Mouse (Mus musculus): ENCODE data around the gene Klf7. TPM values are rescaled to one million over a fixed set of nuclear protein-coding genes. Genes with fewer than 3 reads are reported as not detected.
A peak's percentile ranks its signal among the peaks of the same experiment; 100 is the strongest.

The Klf7 gene
- polyA plus RNA-seq, 1 experiment, result 4.2 TPM

- no peak overlapping the region for H3K4me3 ChIP-seq (ENCODE audit: insufficient read depth, poor library complexity, severe bottlenecking)
- TF ChIP-seq CEBPB (IDR thresholded peaks at IDR 0.05; ENCODE audit: low read depth) (no peak), FOSL1 (IDR thresholded peaks at IDR 0.05; ENCODE audit: insufficient read depth, low read length, poor library complexity, severe bottlenecking) (no peak), USF1 (IDR thresholded peaks at IDR 0.05; ENCODE audit: low read depth) (no peak), MYOD1 (IDR thresholded peaks at IDR 0.05; ENCODE audit: control insufficient read depth, insufficient read length, low read depth) (no peak)
- no peaks in the 10 kb centered on the region for H3K79me2 ChIP-seq (ENCODE audit: control insufficient read depth, insufficient read depth)
- no peaks in the 10 kb centered on the region for H3K79me3 ChIP-seq (ENCODE audit: low read depth)
- no peaks in the 10 kb centered on the region for H3K27me3 ChIP-seq (ENCODE audit: control insufficient read depth, insufficient read depth, insufficient read length)
- no peaks in the 10 kb centered on the region for H3K36me3 ChIP-seq (ENCODE audit: control insufficient read depth, insufficient read depth)
- H3ac ChIP-seq (ENCODE audit: control insufficient read depth, insufficient read length, low read depth), result no peak overlapping the region
These were observed 108.0 kb downstream of the Klf7 start for GRCm38 (mm10) chr1:64014091-64014490.

- Histone ChIP-seq H3ac (ENCODE audit: control insufficient read depth, insufficient read length, low read depth) (no peak overlapping the region), H3K36me3 (ENCODE audit: control insufficient read depth, insufficient read depth) (no peaks in the 10 kb centered on the region), H3K4me3 (ENCODE audit: insufficient read depth, poor library complexity, severe bottlenecking) (no peak overlapping the region), H3K27me3 (ENCODE audit: control insufficient read depth, insufficient read depth, insufficient read length) (no peaks in the 10 kb centered on the region), H3K79me2 (ENCODE audit: control insufficient read depth, insufficient read depth) (no peaks in the 10 kb centered on the region), H3K79me3 (ENCODE audit: low read depth) (no peaks in the 10 kb centered on the region)
- TF ChIP-seq FOSL1 (IDR thresholded peaks at IDR 0.05; ENCODE audit: insufficient read depth, low read length, poor library complexity, severe bottlenecking), result no peak
- TF ChIP-seq CTCF (IDR thresholded peaks at IDR 0.05; ENCODE audit: control insufficient read depth, insufficient read depth, insufficient read length), result no peak
- TF ChIP-seq MAX (IDR thresholded peaks at IDR 0.05), result no peak
- TF ChIP-seq CEBPB (IDR thresholded peaks at IDR 0.05; ENCODE audit: low read depth), result no peak
- TF ChIP-seq MYOD1 (IDR thresholded peaks at IDR 0.05; ENCODE audit: control insufficient read depth, insufficient read length, low read depth), result no peak
- no peak for TF ChIP-seq MYOG (IDR thresholded peaks at IDR 0.05; ENCODE audit: control insufficient read depth, extremely low read depth, insufficient read length)
- TF ChIP-seq USF1 (IDR thresholded peaks at IDR 0.05; ENCODE audit: low read depth), result no peak
These were observed 113.1 kb downstream of the Klf7 start for GRCm38 (mm10) chr1:64008994-64009393.

- H3K36me3 ChIP-seq (ENCODE audit: control insufficient read depth, insufficient read depth), result no peaks in the 10 kb centered on the region
- TF ChIP-seq MAX (IDR thresholded peaks at IDR 0.05), result no peak
- no peak for TF ChIP-seq USF1 (IDR thresholded peaks at IDR 0.05; ENCODE audit: low read depth)
- TF ChIP-seq CEBPB (IDR thresholded peaks at IDR 0.05; ENCODE audit: low read depth), result no peak
- no peak for TF ChIP-seq MYOD1 (IDR thresholded peaks at IDR 0.05; ENCODE audit: control insufficient read depth, insufficient read length, low read depth)
- no peak for TF ChIP-seq MYOG (IDR thresholded peaks at IDR 0.05; ENCODE audit: control insufficient read depth, extremely low read depth, insufficient read length)
- TF ChIP-seq CTCF (IDR thresholded peaks at IDR 0.05; ENCODE audit: control insufficient read depth, insufficient read depth, insufficient read length), result no peak
- TF ChIP-seq FOSL1 (IDR thresholded peaks at IDR 0.05; ENCODE audit: insufficient read depth, low read length, poor library complexity, severe bottlenecking), result no peak
These were observed 114.1 kb downstream of the Klf7 start for GRCm38 (mm10) chr1:64008031-64008430.

GRCm38 (mm10) chr1:64005194-64005593 lies 116.9 kb downstream of the Klf7 start:
- no peaks in the 10 kb centered on the region for H3K79me3 ChIP-seq (ENCODE audit: low read depth)
- H3K4me3 ChIP-seq (ENCODE audit: insufficient read depth, poor library complexity, severe bottlenecking), result no peak overlapping the region
- no peak overlapping the region for H3ac ChIP-seq (ENCODE audit: control insufficient read depth, insufficient read length, low read depth)
- TF ChIP-seq MAX (IDR thresholded peaks at IDR 0.05) (peak; percentile 91), CEBPB (IDR thresholded peaks at IDR 0.05; ENCODE audit: low read depth) (no peak)
- no peaks in the 10 kb centered on the region for H3K79me2 ChIP-seq (ENCODE audit: control insufficient read depth, insufficient read depth)
- H3K27me3 ChIP-seq (ENCODE audit: control insufficient read depth, insufficient read depth, insufficient read length), result no peaks in the 10 kb centered on the region
- no peaks in the 10 kb centered on the region for H3K36me3 ChIP-seq (ENCODE audit: control insufficient read depth, insufficient read depth)

More at GRCm38 (mm10) chr1:64008031-64008430, 114.1 kb downstream of the Klf7 start:
- H3K4me3 ChIP-seq (ENCODE audit: insufficient read depth, poor library complexity, severe bottlenecking), result no peak overlapping the region
- no peaks in the 10 kb centered on the region for H3K79me2 ChIP-seq (ENCODE audit: control insufficient read depth, insufficient read depth)
- H3K79me3 ChIP-seq (ENCODE audit: low read depth), result no peaks in the 10 kb centered on the region
- H3ac ChIP-seq (ENCODE audit: control insufficient read depth, insufficient read length, low read depth), result no peak overlapping the region
- H3K27me3 ChIP-seq (ENCODE audit: control insufficient read depth, insufficient read depth, insufficient read length), result no peaks in the 10 kb centered on the region

DNA sequence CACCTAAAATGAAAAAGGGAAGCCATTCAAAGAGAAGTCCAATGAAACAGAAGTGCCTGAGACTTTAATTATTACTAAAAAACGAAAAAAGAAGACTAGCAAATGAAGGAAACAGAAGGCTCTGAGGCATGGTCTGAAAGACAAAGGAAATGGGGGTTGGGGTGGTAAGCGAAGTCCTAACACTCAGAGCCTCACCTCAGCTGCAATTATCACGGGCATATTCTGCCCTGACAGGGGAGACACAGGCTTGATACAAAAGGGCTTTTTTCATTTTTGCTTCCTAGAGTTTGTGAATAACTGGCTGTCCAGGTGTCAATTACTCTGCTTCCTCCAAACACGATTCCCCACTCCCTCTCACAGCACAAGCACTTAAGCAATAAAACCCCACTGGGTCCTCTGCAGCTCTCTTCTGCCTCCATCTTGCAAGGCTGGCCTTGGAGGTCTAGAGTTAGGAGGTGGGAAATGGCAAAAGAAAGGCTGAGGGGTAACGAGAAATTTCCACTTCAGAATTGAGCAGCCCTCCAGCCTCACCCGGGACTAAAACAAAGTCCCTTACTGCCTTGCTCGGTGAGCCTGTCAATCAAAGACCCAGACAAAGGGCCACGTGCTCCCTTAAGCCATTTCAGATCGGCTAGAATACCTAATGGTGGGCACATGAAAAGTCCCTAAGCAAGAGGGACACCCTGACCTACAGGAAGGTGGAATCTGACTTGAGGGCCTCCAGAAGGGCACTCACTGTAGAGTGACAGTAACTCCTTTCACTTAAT lies 118.4 kb downstream of the Klf7 start:
- no peak overlapping the region for H3ac ChIP-seq (ENCODE audit: control insufficient read depth, insufficient read length, low read depth)
- no peak for TF ChIP-seq MYOD1 (IDR thresholded peaks at IDR 0.05; ENCODE audit: control insufficient read depth, insufficient read length, low read depth)
- TF ChIP-seq CTCF (IDR thresholded peaks at IDR 0.05; ENCODE audit: control insufficient read depth, insufficient read depth, insufficient read length), result no peak
- no peak for TF ChIP-seq MYOG (IDR thresholded peaks at IDR 0.05; ENCODE audit: control insufficient read depth, extremely low read depth, insufficient read length)
- TF ChIP-seq USF1 (IDR thresholded peaks at IDR 0.05; ENCODE audit: low read depth), result no peak
- TF ChIP-seq CEBPB (IDR thresholded peaks at IDR 0.05; ENCODE audit: low read depth), result no peak
- TF ChIP-seq MAX (IDR thresholded peaks at IDR 0.05), result no peak
- no peak for TF ChIP-seq FOSL1 (IDR thresholded peaks at IDR 0.05; ENCODE audit: insufficient read depth, low read length, poor library complexity, severe bottlenecking)
- H3K27me3 ChIP-seq (ENCODE audit: control insufficient read depth, insufficient read depth, insufficient read length), result no peaks in the 10 kb centered on the region
- H3K79me2 ChIP-seq (ENCODE audit: control insufficient read depth, insufficient read depth), result no peaks in the 10 kb centered on the region
- H3K79me3 ChIP-seq (ENCODE audit: low read depth), result no peaks in the 10 kb centered on the region
- no peaks in the 10 kb centered on the region for H3K36me3 ChIP-seq (ENCODE audit: control insufficient read depth, insufficient read depth)
- no peak overlapping the region for H3K4me3 ChIP-seq (ENCODE audit: insufficient read depth, poor library complexity, severe bottlenecking)

GRCm38 (mm10) chr1:64002036-64002435 lies 120.0 kb downstream of the Klf7 start:
- no peaks in the 10 kb centered on the region for H3K79me3 ChIP-seq (ENCODE audit: low read depth)
- no peak overlapping the region for H3ac ChIP-seq (ENCODE audit: control insufficient read depth, insufficient read length, low read depth)
- TF ChIP-seq MYOG (IDR thresholded peaks at IDR 0.05; ENCODE audit: control insufficient read depth, extremely low read depth, insufficient read length) (no peak), CTCF (IDR thresholded peaks at IDR 0.05; ENCODE audit: control insufficient read depth, insufficient read depth, insufficient read length) (no peak), CEBPB (IDR thresholded peaks at IDR 0.05; ENCODE audit: low read depth) (no peak), MYOD1 (IDR thresholded peaks at IDR 0.05; ENCODE audit: control insufficient read depth, insufficient read length, low read depth) (no peak), MAX (IDR thresholded peaks at IDR 0.05) (no peak), USF1 (IDR thresholded peaks at IDR 0.05; ENCODE audit: low read depth) (no peak)

More at GRCm38 (mm10) chr1:64002036-64002435, 120.0 kb downstream of the Klf7 start:
- Histone ChIP-seq H3K36me3 (ENCODE audit: control insufficient read depth, insufficient read depth) (no peaks in the 10 kb centered on the region), H3K79me2 (ENCODE audit: control insufficient read depth, insufficient read depth) (no peaks in the 10 kb centered on the region), H3K4me3 (ENCODE audit: insufficient read depth, poor library complexity, severe bottlenecking) (no peak overlapping the region), H3K27me3 (ENCODE audit: control insufficient read depth, insufficient read depth, insufficient read length) (no peaks in the 10 kb centered on the region)

All from C2C12 (cell line).